Mouse (Mus musculus) left cerebral cortex, postnatal 14 days (tissue): ENCODE results near the gene Foxc1. TPM values are rescaled to one million over a fixed set of nuclear protein-coding genes. Genes with fewer than 3 reads are reported as not detected.

Source experiments
- DNase-seq, 2 experiments: peaks; one replicate each; pipeline ENCODE4 v3.0.0; 2021 to 2022; ENCODE audit warnings: low spot score in 2 of 2, mixed read lengths in 1 of 2
- intact Hi-C: fragments of 180-260 bp; cut with DNase I; formaldehyde crosslinking; loops from one replicate; pipeline ENCODE4 v1.15.1; 2025
- long read RNA-seq, 2 experiments: library from polyadenylated mRNA; stranded (forward); transcript quantifications; one replicate each; pipeline ENCODE4 v2.0.0; 2021
- total RNA-seq, 2 experiments: library from RNA; stranded (reverse); gene quantifications; 2 replicates each; pipeline ENCODE4 v1.2.3; 2021

Foxc1 gene
- total RNA-seq, result 1 to 10 TPM; 6.1 to 6.9 TPM
- long read RNA-seq, experiment 1, full-length matches to known transcripts, result 12 of 12 reads
- long read RNA-seq, experiment 1, partial matches to known transcripts, result 0 of 12 reads
- long read RNA-seq, experiment 1, other reads (novel, unspliced or antisense), result 0 of 12 reads
- long read RNA-seq, experiment 2, full-length matches to known transcripts, result 21 of 21 reads
- long read RNA-seq, experiment 2, partial matches to known transcripts, result 0 of 21 reads
- long read RNA-seq, experiment 2, other reads (novel, unspliced or antisense), result 0 of 21 reads

DNA sequence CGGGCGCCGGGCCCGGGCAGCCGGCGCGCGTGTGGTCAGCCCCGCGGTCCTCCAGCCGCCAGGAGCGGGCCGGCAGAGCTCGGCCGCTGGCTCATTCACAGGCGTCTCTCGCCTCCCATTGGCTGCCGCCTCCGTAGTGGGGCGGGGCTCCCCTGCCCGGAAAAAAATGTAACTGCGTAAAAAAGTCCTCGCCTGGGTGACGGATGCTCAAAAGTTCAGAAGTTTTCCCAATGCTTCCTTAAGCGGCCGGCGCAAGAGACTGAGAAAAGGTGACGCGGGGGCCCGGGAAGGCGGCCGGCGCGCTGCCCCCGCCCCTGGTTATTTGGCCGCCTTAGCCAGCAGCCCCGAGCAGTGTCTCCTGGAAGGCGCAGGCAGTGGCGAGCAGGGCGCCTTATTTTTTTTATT is at the start of gene Foxc1:
Gene Foxc1 (plus strand): TSS at position 206 of the 405 bp plus-strand sequence.
- peak; percentile 47 to 63 for DNase-seq
- intact Hi-C loops, result loop anchor here (5.0 kb wide), 1 partner anchor 179 kb away; the partner anchor contains the start of gene Foxf2

DNA sequence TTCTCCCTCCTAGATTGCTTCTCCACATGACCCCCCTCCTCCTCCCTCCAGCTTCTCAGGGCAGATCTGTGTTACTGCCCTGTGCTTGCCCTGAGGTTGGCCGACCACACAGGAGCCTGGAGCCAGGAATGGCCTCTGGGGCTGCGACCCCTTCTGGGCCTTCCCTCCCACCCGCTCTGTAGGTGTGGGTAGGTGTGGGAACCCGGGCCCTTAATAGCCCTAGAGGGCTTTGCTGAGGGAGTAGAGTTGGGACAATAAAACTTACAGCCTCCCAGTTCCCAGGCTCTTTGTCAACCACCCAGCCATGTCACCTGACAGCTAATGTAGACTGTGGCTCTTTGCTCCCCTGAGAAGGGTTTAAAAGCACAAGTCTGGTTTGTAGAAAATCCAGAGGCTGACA is 46.0 kb upstream of the Foxc1 start:
- no peak for DNase-seq
- intact Hi-C loops, result no loop called here

DNA sequence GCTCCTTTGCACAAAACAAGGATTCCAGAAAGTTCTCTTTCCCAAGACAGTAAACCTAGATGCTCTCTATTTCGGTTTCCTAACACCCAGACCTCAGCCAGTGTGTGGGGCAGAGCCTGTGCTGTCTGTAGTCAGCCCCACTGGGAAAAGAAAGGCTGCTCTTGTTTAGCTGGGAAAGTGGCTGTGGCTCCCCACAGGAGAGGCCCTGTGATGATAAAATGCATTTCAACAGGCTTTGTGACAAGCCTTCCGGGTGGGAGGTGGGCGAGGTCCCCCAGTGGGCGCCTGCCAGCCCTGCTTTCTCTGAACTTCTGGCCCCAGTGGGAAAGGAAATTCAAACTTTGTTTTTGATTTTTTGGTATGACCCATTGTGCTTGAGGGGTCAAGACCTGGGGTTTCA is 45.4 kb upstream of the Foxc1 start:
- DNase-seq, result no peak
- intact Hi-C loops, result no loop called here

DNA sequence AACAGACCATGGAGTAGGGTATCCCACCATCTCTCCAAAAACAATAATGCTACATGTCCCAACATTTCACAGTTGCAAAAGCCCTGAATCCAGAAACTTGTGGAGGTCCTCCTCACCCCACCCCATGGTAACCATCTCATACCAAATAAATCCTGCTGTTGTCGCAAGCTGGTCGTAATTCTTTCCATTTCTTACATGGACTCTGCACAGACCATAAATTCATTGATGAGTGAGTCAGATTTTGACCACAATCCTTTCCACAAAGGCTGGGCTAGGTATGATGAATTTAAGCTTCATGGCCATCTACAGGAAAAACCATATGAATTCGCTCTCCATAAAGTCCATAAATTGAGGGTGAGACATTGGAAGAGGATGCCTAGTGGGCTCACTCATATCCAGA is 42.0 kb upstream of the Foxc1 start:
- no peak for DNase-seq
- intact Hi-C loops, result no loop called here

DNA sequence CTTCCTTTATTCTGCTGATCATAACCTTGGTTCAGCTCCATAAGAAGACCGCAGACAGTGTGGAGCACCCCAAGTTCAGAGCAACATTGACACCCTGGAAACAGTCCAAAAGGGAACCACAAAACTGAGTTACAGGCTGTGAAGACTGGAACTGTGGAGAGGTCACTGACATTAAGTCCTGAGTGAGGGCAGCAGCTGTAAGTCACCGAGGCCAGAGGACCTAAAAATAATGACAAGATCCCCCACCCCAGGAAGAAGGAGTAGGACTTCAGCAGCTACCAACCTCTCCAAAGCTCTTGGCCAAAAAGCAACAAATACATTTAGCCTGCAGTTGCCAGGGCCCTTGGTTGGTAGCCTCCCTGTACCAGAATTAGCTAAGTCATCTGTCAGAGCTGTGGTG is 40.9 kb upstream of the Foxc1 start:
- no peak for DNase-seq
- intact Hi-C loops, result no loop called here

DNA sequence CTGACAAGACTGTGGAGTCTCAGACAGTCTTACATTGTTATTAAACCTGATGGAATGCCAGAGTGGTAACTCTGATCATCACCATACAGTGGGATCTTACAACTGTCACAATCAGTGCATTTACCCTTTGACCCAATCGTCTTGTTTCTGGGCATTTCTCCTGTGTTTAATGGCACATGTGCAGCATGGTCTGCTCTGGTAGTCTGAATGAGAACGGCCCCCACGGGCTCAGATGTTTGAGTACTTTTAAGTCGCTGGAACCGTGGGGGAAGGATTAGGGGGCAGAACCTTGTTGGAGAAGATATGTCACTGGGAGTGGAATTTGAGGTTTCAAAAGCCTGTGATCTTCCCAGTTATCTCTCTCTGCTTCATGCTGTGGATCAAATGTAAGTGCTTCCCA is 33.6 kb upstream of the Foxc1 start:
- DNase-seq, result no peak
- intact Hi-C loops, result no loop called here

DNA sequence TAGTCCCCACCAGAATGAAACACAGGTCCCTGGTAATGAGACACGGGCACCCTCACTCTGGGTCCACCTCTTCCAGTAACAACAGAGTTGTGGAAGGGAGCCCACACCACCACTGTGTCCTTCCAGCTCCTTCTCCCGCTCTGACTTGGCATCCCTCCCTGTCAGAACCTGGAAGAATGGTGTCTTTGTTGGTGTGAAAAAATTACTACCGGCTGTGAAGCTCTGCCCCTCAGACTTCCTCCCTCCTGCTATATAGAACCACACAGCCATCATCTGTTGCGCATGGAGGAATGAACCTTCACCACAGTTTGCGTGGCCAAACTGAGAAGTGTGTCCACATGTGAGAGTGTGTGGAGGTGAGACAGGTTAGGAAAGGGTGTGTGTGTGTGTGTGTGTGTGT is 30.7 kb upstream of the Foxc1 start:
- intact Hi-C loops, result no loop called here
- no peak for DNase-seq

DNA sequence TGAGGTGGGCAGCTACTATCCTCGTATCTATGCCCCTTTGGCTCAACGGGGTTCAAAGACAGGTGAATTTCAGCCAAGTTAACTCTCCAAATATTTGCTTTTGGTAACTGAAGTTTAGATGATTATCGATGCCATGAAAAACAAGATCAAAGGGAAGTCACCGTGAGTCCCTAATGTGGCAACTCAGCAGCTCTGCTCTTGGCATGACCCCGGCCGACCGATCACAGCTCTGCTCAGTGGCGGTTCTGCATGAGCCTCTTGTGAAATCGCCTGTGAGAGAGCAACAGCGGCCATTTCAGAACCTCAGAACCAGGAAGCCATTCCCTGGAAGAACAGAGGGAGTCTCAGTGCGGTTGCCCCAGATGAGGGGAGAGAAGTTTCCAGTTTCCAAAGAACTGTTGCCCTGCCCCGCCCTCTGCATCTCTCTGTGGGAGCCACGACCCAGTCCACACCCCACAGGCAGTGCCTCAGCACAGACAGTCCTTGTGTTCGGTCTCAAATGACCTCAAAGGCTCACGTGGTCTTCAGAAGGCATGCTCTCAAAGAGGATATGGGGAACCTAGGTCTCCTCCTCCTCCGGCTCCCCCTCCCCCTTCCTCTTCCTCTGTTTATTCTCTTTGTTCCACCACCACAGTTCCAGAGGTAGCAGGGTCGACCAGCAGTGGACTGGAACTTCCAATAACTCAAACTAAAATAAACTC is 27.0 kb upstream of the Foxc1 start:
- no peak for DNase-seq
- intact Hi-C loops, result no loop called here

DNA sequence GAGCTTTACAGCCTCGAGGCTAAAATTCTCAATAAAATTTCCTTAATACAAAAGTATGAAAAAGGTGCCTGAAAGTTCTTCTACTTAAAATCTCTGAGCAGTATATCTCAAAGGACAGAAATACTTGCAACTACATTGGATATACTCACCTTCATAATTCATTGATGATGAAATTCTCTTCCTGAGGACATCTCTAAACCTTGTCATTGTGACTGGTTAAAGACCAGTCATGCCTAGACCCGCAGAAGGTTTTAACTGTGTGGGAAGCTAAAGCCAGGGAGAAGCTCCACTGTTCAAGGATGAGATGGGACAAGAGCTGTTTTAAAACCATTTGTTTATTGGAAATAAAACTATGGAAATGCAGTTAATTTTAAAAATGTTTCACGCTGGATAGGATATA is 26.1 kb upstream of the Foxc1 start:
- no peak for DNase-seq
- intact Hi-C loops, result no loop called here

DNA sequence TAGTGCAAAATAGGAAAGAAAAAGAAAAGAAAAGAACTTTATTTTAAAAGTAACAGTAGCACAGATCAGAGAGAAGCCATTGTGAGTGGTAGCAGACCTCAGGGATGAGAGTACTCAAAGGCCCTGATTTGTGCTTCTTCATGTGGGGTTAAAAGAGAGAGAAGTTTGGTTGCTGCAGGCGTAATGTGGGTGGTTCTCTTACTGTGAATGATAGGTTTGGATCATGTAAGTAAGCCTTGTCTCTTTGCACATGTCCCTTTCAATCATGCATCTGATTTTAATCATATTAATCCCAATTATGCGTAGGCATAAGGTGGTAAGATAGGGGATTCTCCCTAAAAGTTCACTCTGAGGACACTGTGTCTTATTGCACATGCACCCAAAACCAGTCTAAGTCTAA is 24.4 kb upstream of the Foxc1 start:
- intact Hi-C loops, result no loop called here
- DNase-seq, result no peak

DNA sequence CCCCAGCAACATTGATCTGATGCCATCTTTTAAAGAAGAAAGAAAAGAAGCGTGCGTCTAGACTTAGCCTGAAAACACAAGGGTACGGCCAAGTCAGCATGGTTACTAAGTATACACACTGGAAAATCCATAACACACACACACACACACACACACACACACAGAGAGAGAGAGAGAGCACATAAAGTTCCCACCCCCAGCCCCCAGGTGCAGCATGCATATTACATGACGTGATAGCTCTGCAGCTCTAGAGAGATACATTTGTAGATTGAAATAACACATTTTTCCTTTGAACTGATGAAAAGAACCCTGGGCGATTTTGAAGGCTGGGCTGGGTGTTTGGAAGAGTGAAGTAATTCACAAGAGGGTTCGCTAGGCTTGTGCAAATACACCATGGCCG is 21.7 kb upstream of the Foxc1 start:
- intact Hi-C loops, result no loop called here
- DNase-seq, result no peak

DNA sequence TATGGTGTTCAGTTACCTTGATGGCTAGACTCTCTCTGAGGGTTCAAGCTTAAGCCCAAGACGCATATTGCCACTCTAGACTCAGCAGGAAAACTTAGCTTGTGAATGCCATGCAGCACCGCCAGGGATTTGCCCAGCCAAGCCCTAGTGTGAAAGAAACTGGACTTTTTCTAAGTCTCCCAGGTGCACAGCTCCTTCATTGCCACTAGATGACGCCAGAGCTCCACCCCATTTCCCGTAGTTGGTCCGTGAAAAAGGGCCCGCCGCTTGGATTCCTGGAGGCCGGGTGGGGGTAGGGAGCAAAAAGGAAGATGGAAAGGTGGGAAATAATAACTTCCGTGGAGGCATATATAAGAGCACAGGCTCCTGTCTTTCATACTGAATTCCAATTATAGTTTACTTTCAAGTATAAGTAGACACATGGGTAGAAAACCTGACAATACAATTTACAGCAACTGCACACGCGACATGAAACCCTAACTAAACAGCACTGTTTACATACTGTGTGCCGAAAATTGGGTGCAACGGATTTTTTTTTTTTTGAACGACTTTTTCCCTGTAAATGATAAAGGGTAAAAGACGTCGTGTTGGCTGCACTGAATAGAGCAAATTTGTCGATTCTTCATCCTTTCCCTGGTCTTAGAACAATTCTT is 13.8 kb upstream of the Foxc1 start:
- intact Hi-C loops, result loop anchor here (2.0 to 5.0 kb wide), 3 partner anchors 618 to 990 kb away; partner anchors contain the start of gene Mylk4

DNA sequence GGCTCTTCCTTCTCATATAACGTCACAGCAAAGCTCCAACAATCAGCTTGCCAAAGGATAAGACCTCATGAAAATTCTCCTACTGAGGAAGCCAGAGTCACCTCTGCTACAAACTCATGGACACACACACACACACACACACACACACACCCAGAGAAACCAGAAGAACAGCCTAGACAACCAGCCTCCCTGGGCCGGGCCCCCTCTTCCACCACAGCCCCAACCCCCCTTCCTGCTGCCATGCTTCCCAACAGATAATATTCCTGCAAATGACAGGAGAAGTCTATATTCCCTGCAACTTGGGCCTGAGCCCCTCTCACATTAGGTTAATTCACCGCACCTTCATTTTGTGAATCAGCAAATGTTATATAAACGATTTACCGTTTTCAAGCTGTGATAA is 13.3 kb upstream of the Foxc1 start:
- no peak for DNase-seq
- intact Hi-C loops, result loop anchor here (2.0 to 5.0 kb wide), 3 partner anchors 618 to 989 kb away; partner anchors contain the start of gene Mylk4

More for the DNA sequence above, 13.8 kb upstream of the Foxc1 start:
- peak; percentile 53 to 66 for DNase-seq

DNA sequence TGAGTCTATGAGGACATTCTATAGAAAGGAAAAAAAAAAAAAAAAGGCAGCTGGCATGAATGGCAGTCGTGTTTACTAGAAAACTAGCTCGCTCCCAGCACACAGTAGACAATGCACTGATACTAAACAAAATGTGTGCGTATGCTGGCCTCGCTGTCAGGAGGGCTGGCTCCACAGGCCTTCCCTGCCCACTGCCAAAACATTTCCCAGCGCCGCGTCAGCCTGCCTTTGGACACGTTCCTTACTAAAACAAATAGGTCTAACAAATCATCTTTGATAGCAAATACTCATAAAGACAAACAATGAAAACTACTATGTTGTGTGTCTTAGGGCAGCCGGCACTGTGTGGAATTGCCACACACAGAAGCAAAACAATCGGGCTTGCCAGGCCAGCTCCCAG is 9.1 kb upstream of the Foxc1 start:
- intact Hi-C loops, result no loop called here
- no peak for DNase-seq

DNA sequence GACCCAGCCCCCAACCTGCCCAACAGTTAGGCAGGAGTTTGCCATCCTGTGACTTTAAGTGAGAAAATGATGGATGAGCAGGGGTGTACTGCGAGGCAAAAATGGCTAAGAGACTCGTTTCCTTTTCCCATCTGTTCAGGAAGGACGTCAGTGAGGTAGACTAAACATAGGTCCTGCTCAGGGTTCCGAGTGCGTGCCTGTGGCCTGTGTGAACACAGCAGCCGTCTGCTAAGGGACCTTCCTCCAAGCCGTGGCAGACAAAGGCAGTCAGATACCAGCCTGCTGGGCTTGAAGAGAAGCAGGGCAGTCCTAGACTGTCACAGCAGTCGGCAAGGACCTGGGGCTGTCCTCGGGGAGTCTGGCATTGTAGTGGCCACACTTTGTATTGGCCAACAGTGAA is 8.4 kb upstream of the Foxc1 start:
- intact Hi-C loops, result no loop called here
- no peak for DNase-seq

DNA sequence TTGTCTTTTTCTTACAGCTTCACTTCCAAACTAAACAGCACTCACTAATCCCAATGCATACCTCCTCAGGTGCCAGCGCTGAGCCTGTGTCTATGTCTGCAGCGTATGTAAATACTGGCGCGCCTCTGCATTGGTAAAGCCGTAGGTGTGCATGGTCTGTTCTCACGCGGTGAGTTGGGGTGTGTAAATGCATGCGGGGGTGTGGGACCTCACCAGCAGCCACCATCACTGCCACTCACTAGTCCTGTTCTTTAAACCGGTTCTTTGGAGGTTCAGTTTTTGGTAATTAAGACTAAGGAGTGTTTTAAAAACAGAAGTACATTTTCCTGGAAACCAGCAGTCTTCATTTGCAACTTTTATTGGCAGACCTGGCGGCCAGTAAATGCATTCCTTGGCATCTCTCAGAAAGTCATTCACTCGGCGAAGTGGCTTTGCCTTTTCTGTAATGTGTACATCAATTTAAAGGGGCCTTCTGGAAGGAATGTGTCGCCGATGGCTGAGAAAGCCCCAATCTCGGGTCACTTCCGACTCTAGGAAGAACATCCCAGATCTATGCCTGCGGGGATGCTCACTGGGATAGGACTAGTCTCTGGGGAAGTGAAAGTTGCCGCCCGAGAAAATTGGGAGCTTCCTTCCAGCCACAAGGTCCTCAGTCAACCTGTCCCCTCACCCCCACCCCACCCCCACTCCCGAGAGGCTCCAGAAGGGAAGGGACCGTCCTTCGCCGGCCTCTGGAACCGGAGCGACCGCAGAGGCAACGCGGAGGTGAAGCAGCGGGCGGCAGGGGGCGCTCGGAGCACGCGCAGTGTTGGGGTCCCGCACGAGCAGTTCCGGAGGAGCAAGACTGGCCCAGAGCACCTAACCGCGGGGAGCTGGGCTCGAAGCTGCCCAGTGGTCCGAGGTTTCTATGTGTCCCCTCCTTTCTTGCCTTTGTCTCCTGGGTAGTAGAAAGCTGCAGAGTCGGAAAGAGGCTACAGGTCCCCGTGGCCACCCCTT is 5.6 kb upstream of the Foxc1 start:
- intact Hi-C loops, result loop anchor here (2.0 to 5.0 kb wide), 5 partner anchors 414 to 931 kb away; no protein-coding TSS in a partner anchor
- peak; percentile 60 to 86 for DNase-seq

DNA sequence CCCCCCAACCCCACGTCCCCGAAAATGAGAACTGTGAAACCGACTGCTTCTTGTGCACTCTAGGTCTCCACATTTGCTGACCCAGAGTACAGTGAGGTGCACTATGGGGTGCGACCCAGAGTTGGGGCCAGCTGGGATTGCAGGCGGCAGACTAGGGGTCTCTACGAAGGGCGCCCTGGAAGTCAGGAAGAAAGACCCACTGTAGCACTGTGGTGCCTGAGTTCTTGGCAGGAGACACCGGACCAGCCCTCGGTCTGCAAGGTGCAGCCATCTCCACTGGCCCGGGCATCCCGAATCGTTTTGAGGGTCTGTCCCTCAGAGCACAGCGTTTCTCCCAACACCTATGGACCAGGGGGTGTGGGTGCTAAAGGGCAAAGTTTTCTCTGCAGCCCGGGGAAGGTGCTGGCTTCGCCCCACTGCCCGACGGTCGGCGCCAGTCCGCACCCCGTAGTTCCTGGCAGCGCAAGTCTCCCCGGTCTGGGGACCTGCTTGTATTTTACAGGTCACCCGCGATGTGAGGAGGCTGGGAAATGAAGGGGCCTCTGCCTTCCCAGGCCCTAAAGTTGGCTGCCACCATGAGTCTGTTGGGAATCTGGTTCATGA is 4.6 kb upstream of the Foxc1 start:
- no peak for DNase-seq
- intact Hi-C loops, result loop anchor here (2.0 to 5.0 kb wide), 5 partner anchors 413 to 930 kb away; no protein-coding TSS in a partner anchor

DNA sequence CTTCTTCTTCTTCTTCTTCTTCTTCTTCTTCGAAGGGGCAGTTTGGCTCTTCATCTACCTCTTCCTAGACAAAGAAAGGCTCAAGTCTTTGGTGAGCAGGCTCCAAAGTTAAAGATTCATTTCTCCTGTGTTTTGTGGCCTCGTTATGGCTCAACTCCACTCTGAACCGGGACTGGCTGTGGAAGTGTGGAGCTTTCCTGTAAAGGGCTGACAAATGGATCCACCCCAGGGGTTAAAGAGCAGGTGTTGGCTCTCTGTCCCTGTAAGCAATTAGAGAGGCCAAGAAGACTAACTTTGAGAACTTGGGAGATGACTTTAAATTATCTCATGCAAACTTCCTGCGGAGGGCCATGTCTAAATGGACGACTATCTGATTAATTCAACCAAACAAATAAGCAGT is 4.0 kb upstream of the Foxc1 start:
- intact Hi-C loops, result loop anchor here (5.0 kb wide), 3 partner anchors 495 to 930 kb away; no protein-coding TSS in a partner anchor

More for the DNA sequence above, 4.0 kb upstream of the Foxc1 start:
- no peak for DNase-seq
